Mouse (Mus musculus): Measurements from ENCODE around the gene Akap17b. TPM values are rescaled to one million over a fixed set of nuclear protein-coding genes. Genes with fewer than 3 reads are reported as not detected.
"Not testable (repeated sequence)": the region's sequence is repeated elsewhere in the genome, so short reads cannot be mapped to it uniquely, and the experiment has no call there.

Akap17b gene
- total RNA-seq, 1 experiment: 3.5 TPM

- no peaks in the 10 kb centered on the region for H3K9me3 ChIP-seq (ENCODE audit: control insufficient read depth, insufficient read depth, low read depth, low read length)
- H3K9ac ChIP-seq (ENCODE audit: insufficient read depth, low read depth, low read length, poor library complexity, severe bottlenecking): peak overlapping the region; percentile 97
- peak overlapping the region; percentile 93 to 99 for H3K4me3 ChIP-seq (ENCODE audit: insufficient read depth in 1 of 2, low read depth in 1 of 2, low read length in 2 of 2, poor library complexity in 1 of 2, severe bottlenecking in 1 of 2)
- peak overlapping the region; percentile 72 for H3K27ac ChIP-seq (ENCODE audit: insufficient read depth, low read depth, low read length, poor library complexity, severe bottlenecking)
- in situ Hi-C loops (cut with MboI; ENCODE audit: low sequenced_read_pairs in 2 of 2, unreplicated experiment in 2 of 2): no loop called here
- peaks cover 0 to 2% of the 10 kb centered on the region in 2 experiments; a peak in 1 of 4 replicates for H3K4me1 ChIP-seq (ENCODE audit: control insufficient read depth in 2 of 2, insufficient read depth in 2 of 2, low read length in 2 of 2, poor library complexity in 1 of 2)
- no peak for DNase-seq (ENCODE audit: low read depth, low spot score)
- peaks cover 6% of the 10 kb centered on the region for H3K36me3 ChIP-seq (ENCODE audit: control insufficient read depth, insufficient read depth, low read length, poor library complexity, severe bottlenecking)
- no peak for TF ChIP-seq MAFK (IDR thresholded peaks at IDR 0.05; ENCODE audit: insufficient read depth, low read depth, low read length)
- TF ChIP-seq HCFC1 (IDR thresholded peaks at IDR 0.05; ENCODE audit: borderline replicate concordance, insufficient read depth, low read length): no peak
- no peak for TF ChIP-seq ZNF384 (IDR thresholded peaks at IDR 0.05; ENCODE audit: low read depth, low read length)
- no peak for TF ChIP-seq CHD2 (IDR thresholded peaks at IDR 0.05; ENCODE audit: low read depth, low read length)
- TF ChIP-seq ZC3H11A (IDR thresholded peaks at IDR 0.05; ENCODE audit: borderline replicate concordance, low read depth, low read length): no peak
Observed at GRCm38 (mm10) chrX:36598390-36598810, 46.8 kb downstream of the Akap17b start.

GRCm38 (mm10) chrX:36597707-36598389 is 47.3 kb downstream of the Akap17b start, which contains the start of gene Pgrmc1:
Gene Pgrmc1 (plus strand): TSS chrX:36598206.
- TF ChIP-seq MAFK (IDR thresholded peaks at IDR 0.05; ENCODE audit: insufficient read depth, low read depth, low read length) (no peak), ZNF384 (IDR thresholded peaks at IDR 0.05; ENCODE audit: low read depth, low read length) (no peak), CHD2 (IDR thresholded peaks at IDR 0.05; ENCODE audit: low read depth, low read length) (no peak), ZC3H11A (IDR thresholded peaks at IDR 0.05; ENCODE audit: borderline replicate concordance, low read depth, low read length) (no peak), HCFC1 (IDR thresholded peaks at IDR 0.05; ENCODE audit: borderline replicate concordance, insufficient read depth, low read length) (no peak)
- peak within 1 kb of the TSS; percentile 97 for H3K9ac ChIP-seq (ENCODE audit: insufficient read depth, low read depth, low read length, poor library complexity, severe bottlenecking)
- H3K4me3 ChIP-seq (ENCODE audit: insufficient read depth in 1 of 2, low read depth in 1 of 2, low read length in 2 of 2, poor library complexity in 1 of 2, severe bottlenecking in 1 of 2): peak within 1 kb of the TSS; percentile 93 to 99
- DNase-seq (ENCODE audit: low read depth, low spot score): peak; percentile 65
- in situ Hi-C loops (cut with MboI; ENCODE audit: low sequenced_read_pairs in 2 of 2, unreplicated experiment in 2 of 2): no loop called here
- H3K9me3 ChIP-seq (ENCODE audit: control insufficient read depth, insufficient read depth, low read depth, low read length): no peaks in the 10 kb centered on the region
- H3K27ac ChIP-seq (ENCODE audit: insufficient read depth, low read depth, low read length, poor library complexity, severe bottlenecking): peak within 1 kb of the TSS; percentile 72
- H3K36me3 ChIP-seq (ENCODE audit: control insufficient read depth, insufficient read depth, low read length, poor library complexity, severe bottlenecking): peaks cover 6% of the 10 kb centered on the region
- H3K4me1 ChIP-seq (ENCODE audit: control insufficient read depth in 2 of 2, insufficient read depth in 2 of 2, low read length in 2 of 2, poor library complexity in 1 of 2): peaks cover 0 to 2% of the 10 kb centered on the region in 2 experiments; a peak in 1 of 4 replicates

- not testable (repeated sequence) for DNase-seq (ENCODE audit: low read depth, low spot score)
Observed at GRCm38 (mm10) chrX:36596483-36597120, 48.6 kb downstream of the Akap17b start.

DNA sequence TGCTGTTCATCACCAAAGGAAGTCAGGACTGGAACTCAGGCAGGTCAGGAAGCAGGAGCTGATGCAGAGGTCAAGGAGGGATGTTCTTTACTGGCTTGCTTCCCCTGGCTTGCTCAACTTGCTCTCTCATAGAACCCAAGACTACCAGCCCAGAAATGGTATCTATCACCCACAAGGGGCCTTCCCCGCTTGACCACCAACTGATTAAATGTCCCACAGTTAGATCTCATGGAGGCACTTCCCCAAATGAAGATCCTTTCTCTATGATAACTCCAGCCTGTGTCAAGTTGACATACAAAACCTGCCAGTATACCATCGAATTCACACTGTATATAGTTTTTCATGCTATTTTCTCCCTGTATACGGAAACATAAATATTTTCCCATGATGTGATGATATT is 49.9 kb downstream of the Akap17b start:
- no peak overlapping the region for H3K27ac ChIP-seq (ENCODE audit: insufficient read depth, low read depth, low read length, poor library complexity, severe bottlenecking)
- no peak for DNase-seq (ENCODE audit: low read depth, low spot score)
- in situ Hi-C loops (cut with MboI; ENCODE audit: low sequenced_read_pairs in 2 of 2, unreplicated experiment in 2 of 2): no loop called here

More at GRCm38 (mm10) chrX:36596483-36597120, 48.6 kb downstream of the Akap17b start:
- H3K27ac ChIP-seq (ENCODE audit: insufficient read depth, low read depth, low read length, poor library complexity, severe bottlenecking); H3K36me3 ChIP-seq (ENCODE audit: control insufficient read depth, insufficient read depth, low read length, poor library complexity, severe bottlenecking); H3K4me3 ChIP-seq (ENCODE audit: insufficient read depth in 1 of 2, low read depth in 1 of 2, low read length in 2 of 2, poor library complexity in 1 of 2, severe bottlenecking in 1 of 2); in situ Hi-C loops (cut with MboI; ENCODE audit: low sequenced_read_pairs in 2 of 2, unreplicated experiment in 2 of 2); H3K9me3 ChIP-seq (ENCODE audit: control insufficient read depth, insufficient read depth, low read depth, low read length); H3K9ac ChIP-seq (ENCODE audit: insufficient read depth, low read depth, low read length, poor library complexity, severe bottlenecking); H3K4me1 ChIP-seq (ENCODE audit: control insufficient read depth in 2 of 2, insufficient read depth in 2 of 2, low read length in 2 of 2, poor library complexity in 1 of 2): not testable (repeated sequence)

More for the DNA sequence above, 49.9 kb downstream of the Akap17b start:
- TF ChIP-seq ZC3H11A (IDR thresholded peaks at IDR 0.05; ENCODE audit: borderline replicate concordance, low read depth, low read length) (no peak), CHD2 (IDR thresholded peaks at IDR 0.05; ENCODE audit: low read depth, low read length) (no peak), ZNF384 (IDR thresholded peaks at IDR 0.05; ENCODE audit: low read depth, low read length) (no peak), HCFC1 (IDR thresholded peaks at IDR 0.05; ENCODE audit: borderline replicate concordance, insufficient read depth, low read length) (no peak)
- Histone ChIP-seq H3K4me1 (ENCODE audit: control insufficient read depth in 2 of 2, insufficient read depth in 2 of 2, low read length in 2 of 2, poor library complexity in 1 of 2) (peaks cover 0 to 2% of the 10 kb centered on the region in 2 experiments; a peak in 1 of 4 replicates), H3K9ac (ENCODE audit: insufficient read depth, low read depth, low read length, poor library complexity, severe bottlenecking) (no peak overlapping the region), H3K36me3 (ENCODE audit: control insufficient read depth, insufficient read depth, low read length, poor library complexity, severe bottlenecking) (peaks cover 3% of the 10 kb centered on the region; the same call in 1 of the 2 replicates), H3K9me3 (ENCODE audit: control insufficient read depth, insufficient read depth, low read depth, low read length) (no peaks in the 10 kb centered on the region), H3K4me3 (ENCODE audit: insufficient read depth in 1 of 2, low read depth in 1 of 2, low read length in 2 of 2, poor library complexity in 1 of 2, severe bottlenecking in 1 of 2) (no peak overlapping the region)
